Mouse (Mus musculus): ENCODE data around the gene Kdm4b. TPM values are rescaled to one million over a fixed set of nuclear protein-coding genes. Genes with fewer than 3 reads are reported as not detected.

Kdm4b gene
- polyA plus RNA-seq, 1 experiment from 2014 or later, result 77.3 TPM

DNA sequence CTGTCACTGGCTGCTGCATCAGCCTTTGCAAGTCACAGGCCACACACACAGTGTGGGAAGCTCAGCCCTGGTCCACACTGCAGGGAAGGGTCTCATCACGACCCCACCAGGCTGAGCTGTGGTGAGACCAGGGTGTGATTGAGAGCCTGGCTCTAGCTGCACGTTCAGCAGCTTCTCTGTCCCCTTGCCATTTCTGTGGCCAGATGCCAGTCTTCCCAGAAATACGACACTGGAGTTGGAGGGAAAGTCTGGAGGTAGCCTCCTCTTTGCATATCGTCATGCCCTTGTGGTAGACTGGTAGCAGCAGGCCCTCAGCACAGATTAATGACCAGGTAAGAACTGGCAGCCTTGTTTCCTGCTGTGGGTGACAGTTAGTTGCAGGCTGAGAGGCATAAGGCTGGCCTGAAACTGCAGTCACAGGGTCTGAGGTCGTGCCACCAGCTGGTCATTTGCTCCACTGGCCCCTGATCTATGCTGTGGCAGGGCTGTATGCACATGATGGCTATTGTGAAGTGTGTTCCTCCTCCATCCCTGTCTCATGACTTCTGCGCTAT lies 53.5 kb downstream of the Kdm4b start:
- Histone ChIP-seq H3K36me3 (peaks cover 94% of the 10 kb centered on the region), H3K27me3 (no peaks in the 10 kb centered on the region), H3K9me3 (no peaks in the 10 kb centered on the region), H3K4me1 (replicated peaks) (peaks cover 22% of the 10 kb centered on the region), H3K9ac (replicated peaks) (no peak overlapping the region; the same call in 1 of the 2 replicates), H3K27ac (no peak overlapping the region), H3K4me3 (replicated peaks) (no peak overlapping the region), H3K4me2 (replicated peaks) (no peak overlapping the region)
- no peak for ATAC-seq
- WGBS, result 84% methylated on average over 6 of the region's 6 CpGs

DNA sequence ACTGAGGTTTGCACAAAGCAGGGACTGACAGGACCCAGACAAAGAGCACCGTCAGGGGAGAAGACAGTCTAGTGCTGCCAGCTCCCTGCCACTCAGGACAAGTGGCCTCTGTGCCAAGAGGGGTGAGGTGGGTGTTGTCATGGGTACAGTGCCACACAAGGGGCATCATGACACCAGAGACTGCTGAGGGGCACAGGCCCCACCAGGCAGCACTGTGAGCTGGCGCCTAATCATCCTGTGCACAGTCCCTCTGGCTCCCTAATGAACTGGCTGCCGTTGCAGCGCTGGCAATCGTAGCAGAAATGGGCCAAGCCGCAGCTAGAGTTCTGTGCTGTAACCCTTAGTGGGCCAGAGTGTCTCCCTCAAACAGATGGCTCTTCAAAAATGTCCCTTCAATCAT lies 54.4 kb downstream of the Kdm4b start:
- WGBS, result 67% methylated on average over 6 of the region's 6 CpGs
- no peak overlapping the region for H3K27ac ChIP-seq
- H3K9me3 ChIP-seq, result no peaks in the 10 kb centered on the region
- H3K4me2 ChIP-seq (replicated peaks), result no peak overlapping the region
- H3K27me3 ChIP-seq, result no peaks in the 10 kb centered on the region
- H3K9ac ChIP-seq (replicated peaks), result peak overlapping the region; percentile 39; the same call in 1 of the 2 replicates
- H3K4me3 ChIP-seq (replicated peaks), result no peak overlapping the region
- ATAC-seq, result peak; percentile 57
- H3K4me1 ChIP-seq (replicated peaks), result peaks cover 22% of the 10 kb centered on the region
- peaks cover 94% of the 10 kb centered on the region for H3K36me3 ChIP-seq

- Histone ChIP-seq H3K27ac (peak overlapping the region; percentile 14; the same call in 1 of the 2 replicates), H3K4me3 (replicated peaks) (no peak overlapping the region), H3K36me3 (peaks cover 94% of the 10 kb centered on the region), H3K9ac (replicated peaks) (no peak overlapping the region), H3K4me1 (replicated peaks) (peaks cover 22% of the 10 kb centered on the region), H3K4me2 (replicated peaks) (no peak overlapping the region), H3K27me3 (no peaks in the 10 kb centered on the region), H3K9me3 (no peaks in the 10 kb centered on the region)
- 69% methylated on average over 5 of the region's 5 CpGs for WGBS
- no peak for ATAC-seq
These were observed 55.3 kb downstream of the Kdm4b start for GRCm38 (mm10) chr17:56381183-56381582.

DNA sequence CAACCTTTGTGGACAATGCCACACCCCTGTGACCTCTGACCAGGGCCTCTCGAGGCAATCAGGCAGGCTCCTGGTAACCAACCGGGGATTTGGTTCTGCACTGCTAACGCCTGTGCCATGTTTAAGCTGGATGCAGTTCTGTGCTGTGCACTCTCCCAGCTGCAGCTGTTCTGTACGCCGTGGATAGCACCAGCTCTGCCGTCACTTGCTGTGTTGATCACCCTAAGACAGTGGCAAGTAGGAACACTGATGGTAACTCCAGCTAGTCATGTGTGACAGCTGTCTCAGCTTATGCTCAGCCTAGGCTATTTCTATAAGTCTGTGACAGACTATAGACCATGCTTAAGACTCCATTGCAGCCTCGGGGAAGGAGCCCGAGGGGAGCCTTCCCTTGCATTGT lies 57.1 kb downstream of the Kdm4b start:
- Histone ChIP-seq H3K4me3 (replicated peaks) (no peak overlapping the region), H3K9ac (replicated peaks) (no peak overlapping the region), H3K9me3 (no peaks in the 10 kb centered on the region), H3K4me1 (replicated peaks) (peaks cover 22% of the 10 kb centered on the region), H3K4me2 (replicated peaks) (no peak overlapping the region), H3K36me3 (peaks cover 92% of the 10 kb centered on the region), H3K27me3 (no peaks in the 10 kb centered on the region), H3K27ac (no peak overlapping the region)
- 38% methylated on average over 8 of the region's 8 CpGs for WGBS
- no peak for ATAC-seq

DNA sequence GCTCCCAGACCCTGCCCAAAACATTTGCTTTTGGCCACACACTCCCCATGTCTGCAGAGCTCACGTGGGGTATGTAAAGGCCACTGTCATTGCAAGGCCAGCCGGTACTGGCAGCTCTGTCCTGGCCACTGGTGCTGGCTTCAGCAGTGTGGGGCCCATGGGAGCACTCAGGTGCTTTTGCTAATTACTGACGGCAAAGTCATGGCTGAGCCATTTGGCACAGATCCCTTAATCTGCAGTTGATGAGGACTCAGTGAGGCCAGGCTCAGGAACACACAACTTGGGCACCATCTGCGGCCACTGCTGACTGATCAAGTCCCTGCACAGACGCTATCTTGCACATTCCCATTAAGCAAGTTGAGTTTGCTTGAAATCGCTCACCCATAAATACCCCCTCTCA lies 59.0 kb downstream of the Kdm4b start:
- no peak overlapping the region for H3K27ac ChIP-seq

DNA sequence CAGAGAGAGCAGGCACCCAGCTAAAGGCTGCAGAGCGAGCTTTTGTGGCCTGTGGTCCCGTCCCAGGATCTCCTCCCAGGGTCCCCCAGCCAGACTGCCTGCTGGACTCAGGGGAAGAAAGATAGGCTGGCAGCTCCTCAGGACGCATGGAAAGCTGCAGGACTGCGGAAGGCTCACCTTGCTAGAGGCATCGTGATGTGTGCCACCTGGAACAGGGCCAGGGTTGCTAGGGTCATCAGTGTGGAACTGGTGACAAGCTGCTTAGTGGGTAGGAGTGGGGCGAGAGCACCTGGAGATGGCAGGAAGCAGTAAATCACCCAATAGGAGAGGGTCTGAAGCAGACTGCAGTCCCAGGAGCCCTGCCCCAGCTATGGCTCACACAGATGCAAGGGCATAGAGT lies 61.8 kb downstream of the Kdm4b start:
- Histone ChIP-seq H3K36me3 (peaks cover 94% of the 10 kb centered on the region), H3K27me3 (no peaks in the 10 kb centered on the region), H3K4me1 (replicated peaks) (peaks cover 2% of the 10 kb centered on the region; the same call in 1 of the 2 replicates), H3K4me3 (replicated peaks) (no peak overlapping the region), H3K27ac (no peak overlapping the region), H3K9ac (replicated peaks) (no peak overlapping the region), H3K9me3 (no peaks in the 10 kb centered on the region), H3K4me2 (replicated peaks) (no peak overlapping the region)
- ATAC-seq, result no peak
- WGBS, result 94% methylated on average over 6 of the region's 6 CpGs

More for the DNA sequence above, 59.0 kb downstream of the Kdm4b start:
- WGBS, result 68% methylated on average over 6 of the region's 6 CpGs
- Histone ChIP-seq H3K9ac (replicated peaks) (no peak overlapping the region), H3K4me3 (replicated peaks) (no peak overlapping the region), H3K4me1 (replicated peaks) (peaks cover 18% of the 10 kb centered on the region), H3K27me3 (no peaks in the 10 kb centered on the region), H3K36me3 (peaks cover 92% of the 10 kb centered on the region), H3K9me3 (no peaks in the 10 kb centered on the region), H3K4me2 (replicated peaks) (no peak overlapping the region)
- ATAC-seq, result peak; percentile 28

- ATAC-seq, result no peak
- 98% methylated on average over 6 of the region's 6 CpGs for WGBS
- H3K27me3 ChIP-seq, result no peaks in the 10 kb centered on the region
- H3K9me3 ChIP-seq, result no peaks in the 10 kb centered on the region
- H3K4me3 ChIP-seq (replicated peaks), result no peak overlapping the region
- no peak overlapping the region for H3K4me2 ChIP-seq (replicated peaks)
- no peak overlapping the region for H3K27ac ChIP-seq
- H3K4me1 ChIP-seq (replicated peaks), result no peaks in the 10 kb centered on the region
- H3K9ac ChIP-seq (replicated peaks), result peak overlapping the region; percentile 36; the same call in 1 of the 2 replicates
- H3K36me3 ChIP-seq, result peaks cover 100% of the 10 kb centered on the region
These were observed 67.4 kb downstream of the Kdm4b start for GRCm38 (mm10) chr17:56393238-56393637.

DNA sequence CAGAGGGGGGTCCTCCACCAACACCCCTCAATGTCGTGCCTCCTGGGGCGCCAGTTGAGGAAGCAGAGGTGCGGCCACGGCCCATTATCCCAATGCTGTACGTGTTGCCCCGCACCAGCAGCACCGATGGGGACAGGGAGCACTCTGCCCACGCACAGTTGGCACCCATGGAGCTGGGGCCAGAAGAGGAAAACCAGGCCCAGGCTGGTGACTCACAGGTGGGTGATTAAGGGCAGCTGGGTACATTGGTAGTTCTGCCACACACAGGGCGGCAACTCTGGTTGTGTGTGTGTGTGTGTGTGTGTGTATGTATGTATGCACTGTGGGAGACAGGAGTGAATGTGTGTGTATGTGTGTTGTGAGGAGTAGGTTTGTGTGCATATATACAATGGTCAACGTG lies 68.0 kb downstream of the Kdm4b start:
- no peak for ATAC-seq
- H3K4me2 ChIP-seq (replicated peaks), result no peak overlapping the region
- no peaks in the 10 kb centered on the region for H3K4me1 ChIP-seq (replicated peaks)
- H3K27ac ChIP-seq, result no peak overlapping the region
- no peaks in the 10 kb centered on the region for H3K27me3 ChIP-seq
- no peaks in the 10 kb centered on the region for H3K9me3 ChIP-seq
- peaks cover 100% of the 10 kb centered on the region for H3K36me3 ChIP-seq
- WGBS, result 96% methylated on average over 10 of the region's 10 CpGs
- no peak overlapping the region for H3K9ac ChIP-seq (replicated peaks)
- no peak overlapping the region for H3K4me3 ChIP-seq (replicated peaks)

DNA sequence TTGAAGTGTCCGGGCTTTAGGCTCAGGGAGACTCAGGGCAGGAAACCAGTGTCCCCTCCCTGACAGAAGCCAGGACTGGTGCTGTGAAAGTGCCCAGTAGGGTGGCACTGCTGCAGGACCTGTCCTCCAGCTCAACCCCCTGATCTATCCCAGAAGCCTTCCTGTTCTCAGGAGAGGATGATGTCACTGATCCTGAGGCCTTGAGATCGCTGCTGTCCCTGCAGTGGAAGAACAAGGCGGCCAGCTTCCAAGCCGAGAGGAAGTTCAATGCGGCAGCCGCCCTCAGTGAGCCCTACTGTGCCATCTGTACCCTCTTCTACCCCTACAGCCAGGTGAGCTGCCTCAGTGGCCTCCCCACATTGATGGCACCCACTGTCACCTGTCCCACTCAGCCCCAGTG lies 70.2 kb downstream of the Kdm4b start:
- H3K27ac ChIP-seq, result no peak overlapping the region
- H3K4me2 ChIP-seq (replicated peaks), result no peak overlapping the region
- H3K4me3 ChIP-seq (replicated peaks), result no peak overlapping the region
- no peaks in the 10 kb centered on the region for H3K27me3 ChIP-seq
- 93% methylated on average over 6 of the region's 6 CpGs for WGBS
- peaks cover 100% of the 10 kb centered on the region for H3K36me3 ChIP-seq
- H3K4me1 ChIP-seq (replicated peaks), result no peaks in the 10 kb centered on the region
- ATAC-seq, result no peak
- H3K9ac ChIP-seq (replicated peaks), result no peak overlapping the region
- H3K9me3 ChIP-seq, result no peaks in the 10 kb centered on the region

DNA sequence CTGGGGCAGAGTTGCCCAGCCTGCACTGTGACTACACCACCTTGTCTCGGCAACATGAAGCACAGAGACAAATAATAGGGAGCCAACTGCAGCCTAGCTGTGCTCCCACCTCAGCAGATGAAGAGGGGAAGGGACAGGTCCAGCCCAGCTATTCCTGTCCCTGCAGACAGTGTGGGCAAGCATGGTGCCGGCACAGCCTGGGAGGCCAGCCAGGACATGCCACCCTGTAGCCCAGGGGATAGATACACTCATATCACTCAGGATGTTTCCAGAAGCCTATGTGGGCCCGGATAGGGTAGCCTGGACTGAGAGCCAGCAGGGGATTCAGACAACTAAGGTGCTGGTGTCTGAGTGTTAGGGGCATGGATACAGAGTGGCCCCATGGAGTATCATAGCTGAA lies 74.4 kb downstream of the Kdm4b start:
- ATAC-seq, result no peak
- H3K4me3 ChIP-seq (replicated peaks), result no peak overlapping the region
- H3K36me3 ChIP-seq, result peaks cover 96% of the 10 kb centered on the region
- no peaks in the 10 kb centered on the region for H3K4me1 ChIP-seq (replicated peaks)
- WGBS, result 93% methylated on average over 3 of the region's 3 CpGs
- H3K9me3 ChIP-seq, result no peaks in the 10 kb centered on the region
- H3K9ac ChIP-seq (replicated peaks), result no peak overlapping the region
- no peak overlapping the region for H3K27ac ChIP-seq
- H3K27me3 ChIP-seq, result no peaks in the 10 kb centered on the region
- no peak overlapping the region for H3K4me2 ChIP-seq (replicated peaks)

DNA sequence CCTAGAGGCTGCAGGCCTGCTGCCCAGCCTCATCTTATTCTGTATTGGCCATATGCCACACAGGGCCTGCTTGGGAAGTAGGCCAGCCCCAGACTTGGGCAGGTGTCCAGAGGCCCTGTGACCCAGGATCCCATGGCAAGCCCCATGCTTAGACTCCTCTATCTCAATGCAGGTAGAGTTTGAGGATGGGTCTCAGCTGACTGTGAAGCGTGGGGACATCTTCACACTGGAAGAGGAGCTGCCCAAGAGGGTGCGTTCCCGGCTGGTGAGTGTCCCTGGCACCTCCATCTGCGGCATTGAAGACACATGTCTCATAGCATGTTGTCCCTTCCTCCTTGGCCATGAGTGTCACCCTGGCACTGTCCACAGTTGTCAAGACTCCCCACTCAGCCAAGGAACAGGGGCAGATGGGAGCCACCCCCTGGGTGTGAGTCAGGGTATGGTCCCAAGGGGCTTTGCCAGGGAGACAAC lies 75.2 kb downstream of the Kdm4b start:
- H3K9me3 ChIP-seq, result no peaks in the 10 kb centered on the region
- WGBS, result 90% methylated on average over 4 of the region's 4 CpGs
- H3K36me3 ChIP-seq, result peaks cover 93% of the 10 kb centered on the region
- ATAC-seq, result no peak
- H3K4me1 ChIP-seq (replicated peaks), result peaks cover 4% of the 10 kb centered on the region; the same call in 1 of the 2 replicates
- no peak overlapping the region for H3K27ac ChIP-seq
- no peaks in the 10 kb centered on the region for H3K27me3 ChIP-seq
- no peak overlapping the region for H3K4me3 ChIP-seq (replicated peaks)
- H3K4me2 ChIP-seq (replicated peaks), result no peak overlapping the region
- H3K9ac ChIP-seq (replicated peaks), result no peak overlapping the region

GRCm38 (mm10) chr17:56405341-56405740 lies 79.5 kb downstream of the Kdm4b start:
- Histone ChIP-seq H3K4me3 (replicated peaks) (no peak overlapping the region), H3K9me3 (no peaks in the 10 kb centered on the region), H3K27ac (no peak overlapping the region), H3K27me3 (no peaks in the 10 kb centered on the region), H3K4me2 (replicated peaks) (no peak overlapping the region), H3K36me3 (peaks cover 53% of the 10 kb centered on the region), H3K9ac (replicated peaks) (no peak overlapping the region), H3K4me1 (replicated peaks) (peaks cover 42% of the 10 kb centered on the region)
- 96% methylated on average over 3 of the region's 3 CpGs for WGBS
- ATAC-seq, result no peak
